Mouse (Mus musculus) neutrophil, adult 83 days (primary cell): ENCODE data around the gene Psmd12. TPM values are rescaled to one million over a fixed set of nuclear protein-coding genes. Genes with fewer than 3 reads are reported as not detected.

Experiments
- total RNA-seq, 2 experiments: library from RNA; stranded (reverse); gene quantifications; one replicate each; pipeline ENCODE4 v1.2.4; 2023

Gene Psmd12
- 10 to 100 TPM; 28.2 to 28.9 TPM for total RNA-seq

GRCm38 (mm10) chr11:107479053-107479861 lies at the start of gene Psmd12:
Gene Psmd12 (plus strand): TSS chr11:107479484.

GRCm38 (mm10) chr11:107470521-107471041 lies 8.7 kb upstream of the Psmd12 start, which contains the start of gene Pitpnc1:
Gene Pitpnc1 (minus strand): TSS chr11:107470699.

DNA sequence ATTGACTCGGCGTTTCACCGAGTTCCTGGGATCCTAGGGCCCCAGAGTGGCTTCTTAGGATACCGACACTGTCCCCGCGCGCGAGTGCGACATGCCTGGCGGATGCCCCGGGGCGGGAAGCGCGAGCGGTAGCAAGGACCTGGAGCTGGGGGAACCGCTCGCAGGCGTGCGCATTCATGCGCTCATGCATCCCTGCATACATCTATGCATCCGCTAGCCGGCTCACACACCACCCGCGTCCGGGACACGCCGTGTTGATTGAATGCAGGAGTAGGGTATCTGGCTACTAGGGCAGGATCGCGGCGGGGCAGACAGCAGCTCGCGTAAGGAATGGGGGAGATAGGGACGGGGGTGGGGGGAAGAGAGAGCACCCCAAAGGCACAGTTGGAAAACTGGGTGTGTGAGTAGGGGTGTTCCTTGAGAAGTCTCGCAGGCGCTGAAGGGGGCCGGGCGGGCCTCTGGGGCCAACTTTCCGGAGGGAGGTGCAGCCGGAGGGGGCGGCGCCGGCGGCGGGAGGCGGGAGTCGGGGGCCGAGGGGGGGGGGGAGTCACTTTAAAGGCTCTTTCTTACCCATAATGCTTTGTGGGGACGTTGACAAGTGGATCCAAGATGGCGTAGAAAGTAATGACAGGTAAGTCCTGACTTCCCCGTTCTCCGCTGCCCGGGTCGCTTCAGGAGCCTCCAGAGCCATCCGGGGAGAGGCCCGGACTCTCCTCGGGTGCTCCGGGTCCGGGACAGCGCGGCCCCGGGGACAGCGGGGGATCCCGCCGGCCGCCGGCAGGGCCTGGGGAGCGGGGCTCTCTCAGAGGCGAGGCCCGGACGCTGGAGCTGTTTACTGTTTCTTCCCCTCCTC lies 68.3 kb downstream of the Psmd12 start, which contains the start of gene Helz:
Gene Helz (plus strand): TSS at position 580 of the 853 bp plus-strand sequence.

Other genes with a start within 250 kb of the Psmd12 start
- 10 to 100 TPM; 26.1 to 34.2 TPM for gene Pitpnc1, start 8.8 kb upstream of the Psmd12 start, total RNA-seq
- gene Helz, start 68.4 kb downstream of the Psmd12 start, total RNA-seq = 10 to 100 TPM; 26.6 to 26.9 TPM
- not detected for gene Cacng1, start 237.0 kb downstream of the Psmd12 start, total RNA-seq